Mouse (Mus musculus) stomach, embryonic 15.5 days (tissue): ENCODE results near the gene 4931406P16Rik. TPM values are rescaled to one million over a fixed set of nuclear protein-coding genes. Genes with fewer than 3 reads are reported as not detected.

Experiments
- ATAC-seq: fragments of 200-750 bp; cut with Nextera tagmentation; 2 replicates; pipeline ENCODE4 v1.8.0; 2017; ENCODE audit warnings: low read depth, moderate number of reproducible peaks, moderate TSS enrichment; ENCODE audit not compliant: insufficient read depth, low FRiP score
- H3K27ac ChIP-seq: fragments of 300-500 bp; sonication (generic); 2 replicates; pipeline ENCODE4 v1.5.1; 2015; ENCODE audit warnings: mild to moderate bottlenecking, inconsistent platforms
- H3K27me3 ChIP-seq: fragments of 300-500 bp; sonication (generic); replicated peaks from 2 replicates; pipeline ENCODE4 v1.6.1; 2015; ENCODE audit warnings: inconsistent platforms
- H3K36me3 ChIP-seq: fragments of 300-500 bp; sonication (generic); 2 replicates; pipeline ENCODE4 v1.6.1; 2015; ENCODE audit warnings: inconsistent platforms
- H3K4me1 ChIP-seq: fragments of 300-500 bp; sonication (generic); 2 replicates; pipeline ENCODE4 v1.6.1; 2015; ENCODE audit warnings: inconsistent platforms
- H3K4me2 ChIP-seq: fragments of 300-500 bp; sonication (generic); 2 replicates; pipeline ENCODE4 v1.6.1; 2015; ENCODE audit warnings: mild to moderate bottlenecking, inconsistent platforms
- H3K4me3 ChIP-seq: fragments of 300-500 bp; sonication (generic); replicated peaks from 2 replicates; pipeline ENCODE4 v1.5.1; 2015; ENCODE audit warnings: inconsistent platforms
- H3K9ac ChIP-seq: fragments of 300-500 bp; sonication (generic); 2 replicates; pipeline ENCODE4 v1.6.1; 2015; ENCODE audit warnings: inconsistent platforms
- H3K9me3 ChIP-seq: fragments of 300-500 bp; sonication (generic); 2 replicates; pipeline ENCODE4 v1.6.1; 2016; ENCODE audit warnings: inconsistent platforms
- WGBS: fragments of 180-500 bp; shearing (Covaris S2); methylation state at CpG from one replicate; pipeline ENCODE4 v1.1.7; 2015; 5-methylcytosine and 5-hydroxymethylcytosine counted together
- polyA plus RNA-seq: library from polyadenylated mRNA; unstranded; fragments of >200 nt; fragmentation: Nextera tagmentation; extraction: Ambion mirVana; gene quantifications from 2 replicates; pipeline ENCODE4 v1.2.1, GENCODE M21; 2015

Gene 4931406P16Rik
- polyA plus RNA-seq, 1 experiment from 2014 or later, result 28.2 TPM

DNA sequence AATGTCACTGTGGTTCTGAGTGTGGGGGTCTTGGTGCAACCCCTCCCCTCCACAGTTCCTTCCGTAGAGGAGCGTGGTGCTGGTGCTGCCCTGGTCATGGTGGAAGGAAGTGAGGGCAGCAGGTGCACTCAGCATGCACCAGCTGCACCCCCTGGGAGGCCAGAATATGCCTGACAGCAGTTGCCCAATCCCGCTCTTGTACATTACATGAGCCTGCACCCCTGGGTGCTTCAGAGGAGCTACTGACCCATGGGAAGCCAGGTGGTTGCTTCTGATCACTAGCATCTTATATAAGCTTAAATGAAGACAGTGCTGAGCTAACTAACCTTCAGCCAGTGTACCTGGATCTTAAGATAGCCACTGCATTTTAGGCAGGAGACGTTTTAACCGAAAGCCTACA, 75.3 kb downstream of the 4931406P16Rik start:
- Histone ChIP-seq H3K9me3 (no peaks in the 10 kb centered on the region), H3K9ac (no peak overlapping the region), H3K4me2 (no peak overlapping the region), H3K36me3 (peaks cover 36% of the 10 kb centered on the region), H3K4me3 (no peak overlapping the region), H3K4me1 (peaks cover 10% of the 10 kb centered on the region; the same call in 1 of the 2 replicates), H3K27ac (no peak overlapping the region), H3K27me3 (no peaks in the 10 kb centered on the region)
- WGBS, result 91% methylated on average over 5 of the region's 5 CpGs
- ATAC-seq, result no peak

DNA sequence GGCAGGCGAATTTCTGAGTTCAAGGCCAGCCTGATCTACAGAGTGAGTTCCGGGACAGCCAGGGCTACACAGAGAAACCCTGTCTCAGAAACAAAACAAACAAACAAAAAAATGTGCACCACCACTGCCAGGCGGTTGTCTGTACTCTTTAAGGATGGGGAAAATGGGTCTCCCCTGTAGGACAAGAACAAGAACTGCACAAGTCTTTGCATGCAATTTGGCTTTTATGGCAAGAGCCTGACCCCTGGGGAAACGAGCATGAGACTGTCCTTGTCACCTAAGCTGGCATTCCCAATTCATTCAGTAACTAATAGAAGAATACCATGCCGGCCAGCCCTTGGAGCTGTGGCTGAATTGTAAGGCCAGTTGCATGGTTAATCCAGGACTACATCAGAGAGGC, 77.7 kb downstream of the 4931406P16Rik start:
- no peak for ATAC-seq
- WGBS, result 85% methylated on average over 5 of the region's 5 CpGs
- no peaks in the 10 kb centered on the region for H3K27me3 ChIP-seq
- H3K9ac ChIP-seq, result no peak overlapping the region
- H3K9me3 ChIP-seq, result no peaks in the 10 kb centered on the region
- peaks cover 23% of the 10 kb centered on the region for H3K36me3 ChIP-seq
- no peak overlapping the region for H3K27ac ChIP-seq
- H3K4me2 ChIP-seq, result no peak overlapping the region
- no peak overlapping the region for H3K4me3 ChIP-seq
- H3K4me1 ChIP-seq, result peaks cover 15% of the 10 kb centered on the region; the same call in 1 of the 2 replicates

DNA sequence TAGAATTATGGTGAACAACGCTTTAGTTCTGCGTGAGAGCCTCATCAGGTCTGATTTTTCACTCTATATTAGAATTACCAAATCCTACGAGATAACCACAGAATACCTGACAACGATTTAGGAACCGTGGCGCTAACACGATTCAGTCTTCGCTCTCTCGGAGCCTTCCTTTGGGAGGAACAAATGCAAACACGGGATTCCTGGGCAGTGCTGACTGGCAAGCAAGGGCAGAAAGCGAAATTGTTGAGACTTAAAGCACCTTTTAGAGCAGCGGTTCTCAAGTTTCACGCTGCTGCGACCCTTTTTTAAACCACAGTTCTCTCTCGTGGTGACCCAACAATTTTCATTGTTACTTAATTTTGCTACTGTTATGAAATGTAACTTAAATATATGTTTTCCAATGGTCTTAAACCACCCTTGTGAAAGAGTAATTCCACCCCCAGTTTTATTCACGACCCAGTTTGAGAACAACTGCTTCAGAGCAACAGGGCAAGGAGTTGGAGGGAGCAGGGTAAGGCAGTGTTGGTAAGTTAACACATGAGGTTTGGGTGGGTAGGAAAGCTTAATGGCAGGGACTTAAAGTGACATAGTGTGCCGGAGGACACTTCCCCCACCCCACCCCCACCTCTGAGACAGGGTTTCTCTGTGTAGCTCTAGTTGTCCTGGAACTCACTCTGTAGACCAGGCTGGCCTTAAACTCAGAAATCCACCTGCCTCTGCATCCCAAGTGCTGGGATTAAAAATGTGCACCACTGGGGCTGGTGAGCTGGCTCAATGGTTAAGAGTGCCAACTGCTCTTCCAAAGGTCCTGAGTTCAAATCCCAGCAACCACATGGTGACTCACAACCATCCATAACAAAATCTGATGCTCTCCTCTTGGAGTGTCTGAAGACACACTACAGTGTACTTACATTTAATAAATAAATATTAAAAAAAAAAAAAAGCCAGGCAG, 78.5 kb downstream of the 4931406P16Rik start:
- no peaks in the 10 kb centered on the region for H3K27me3 ChIP-seq
- H3K4me3 ChIP-seq, result peak overlapping the region; percentile 50
- WGBS, result 2% methylated on average over 17 of the region's 17 CpGs
- H3K4me2 ChIP-seq, result peak overlapping the region; percentile 75
- peak overlapping the region; percentile 34 for H3K9ac ChIP-seq
- no peaks in the 10 kb centered on the region for H3K9me3 ChIP-seq
- peaks cover 15% of the 10 kb centered on the region; the same call in 1 of the 2 replicates for H3K4me1 ChIP-seq
- peaks cover 19% of the 10 kb centered on the region for H3K36me3 ChIP-seq
- peak overlapping the region; percentile 94 for H3K27ac ChIP-seq
- no peak for ATAC-seq

DNA sequence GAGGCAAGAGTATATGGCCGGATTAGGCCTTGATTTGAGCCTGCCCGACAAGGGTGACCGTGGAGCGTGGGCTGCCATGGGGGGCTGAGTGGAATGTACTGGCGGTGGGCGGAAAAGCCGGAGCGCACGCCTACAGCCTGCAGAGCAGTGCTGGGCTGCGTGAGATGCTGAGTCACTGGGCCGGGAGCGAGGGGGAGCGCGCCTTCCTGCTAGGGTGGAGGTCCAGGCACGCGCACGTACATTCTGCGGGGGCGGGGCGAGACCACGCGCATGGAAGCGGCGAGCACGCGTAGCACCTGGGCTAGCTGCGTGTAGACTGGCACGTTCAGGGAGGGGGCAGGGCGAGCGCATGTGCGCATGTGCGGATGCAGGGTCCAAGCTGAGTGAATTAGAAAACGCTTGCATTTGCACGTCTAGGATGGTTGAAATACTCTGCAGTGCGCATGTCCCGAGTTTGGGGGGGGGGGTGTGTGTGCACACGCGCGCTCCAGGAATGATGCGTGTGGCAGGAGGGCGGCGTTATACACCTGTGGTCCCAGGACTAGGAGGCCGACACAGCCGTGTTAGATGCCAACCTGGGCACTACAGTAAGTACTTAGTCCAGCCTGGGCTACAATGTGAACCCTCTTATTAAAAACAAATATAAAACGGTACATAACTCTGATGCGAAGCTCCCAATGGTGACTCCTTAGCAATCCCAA, 79.3 kb downstream of the 4931406P16Rik start:
- Histone ChIP-seq H3K9me3 (no peaks in the 10 kb centered on the region), H3K4me1 (peaks cover 15% of the 10 kb centered on the region; the same call in 1 of the 2 replicates)
- WGBS, result under 1% methylated on average over 45 of the region's 46 CpGs

DNA sequence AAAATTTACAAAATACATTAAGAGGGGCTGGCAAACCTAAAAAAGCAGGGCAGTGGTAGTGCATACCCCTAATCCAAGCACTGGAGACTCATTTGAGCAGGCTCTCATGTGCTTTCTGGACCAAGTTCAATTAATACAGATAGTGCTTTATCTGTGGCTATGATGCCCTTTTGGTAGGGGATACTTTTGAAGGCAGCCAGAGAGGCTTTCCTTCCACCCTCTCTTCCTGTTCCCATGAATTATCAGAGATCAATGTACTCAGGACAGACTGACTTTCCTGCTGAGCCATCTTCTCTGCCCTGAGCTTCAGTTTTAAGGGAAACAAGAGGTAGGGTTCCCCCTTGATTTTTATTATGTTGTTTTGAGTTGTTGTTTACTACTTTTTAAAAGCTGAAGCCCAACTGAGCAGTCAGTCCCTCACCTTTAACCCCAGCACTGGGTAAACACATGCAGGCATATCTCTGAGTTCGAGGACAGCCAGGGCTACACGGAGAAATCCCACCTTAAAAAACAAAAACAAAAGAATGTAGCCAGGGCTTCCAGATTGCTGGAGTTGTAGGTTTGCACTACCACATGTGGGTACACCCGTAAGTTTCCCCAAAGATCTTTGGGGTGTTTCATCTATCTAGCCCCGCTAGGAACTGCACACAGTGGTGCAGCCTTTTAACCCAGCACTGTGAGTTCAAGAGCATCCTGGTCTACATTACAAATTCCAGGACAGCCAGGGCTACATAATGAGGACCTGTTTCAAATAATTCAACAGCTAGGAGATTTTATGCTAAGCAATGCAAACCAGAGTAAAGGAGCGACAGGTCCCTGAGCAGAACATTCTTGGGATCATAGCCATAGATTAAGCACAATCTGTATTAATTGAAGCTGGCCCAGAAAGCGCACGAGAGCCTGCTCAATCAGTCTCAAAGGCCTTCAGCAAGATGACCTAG, 80.3 kb downstream of the 4931406P16Rik start:
- H3K9me3 ChIP-seq, result no peaks in the 10 kb centered on the region
- WGBS, result 34% methylated on average over 7 of the region's 7 CpGs
- peak overlapping the region; percentile 50 for H3K4me3 ChIP-seq
- H3K9ac ChIP-seq, result peak overlapping the region; percentile 0; the same call in 1 of the 2 replicates
- no peaks in the 10 kb centered on the region for H3K27me3 ChIP-seq
- peaks cover 9% of the 10 kb centered on the region for H3K36me3 ChIP-seq
- peak overlapping the region; percentile 75 for H3K4me2 ChIP-seq
- H3K27ac ChIP-seq, result peak overlapping the region; percentile 94
- H3K4me1 ChIP-seq, result peaks cover 24% of the 10 kb centered on the region
- no peak for ATAC-seq

More for the DNA sequence above, 79.3 kb downstream of the 4931406P16Rik start:
- peak overlapping the region; percentile 50 for H3K4me3 ChIP-seq
- no peaks in the 10 kb centered on the region for H3K27me3 ChIP-seq
- H3K4me2 ChIP-seq, result peak overlapping the region; percentile 75
- peak; percentile 90 for ATAC-seq
- peaks cover 16% of the 10 kb centered on the region for H3K36me3 ChIP-seq
- H3K27ac ChIP-seq, result peak overlapping the region; percentile 94
- peak overlapping the region; percentile 34 for H3K9ac ChIP-seq

DNA sequence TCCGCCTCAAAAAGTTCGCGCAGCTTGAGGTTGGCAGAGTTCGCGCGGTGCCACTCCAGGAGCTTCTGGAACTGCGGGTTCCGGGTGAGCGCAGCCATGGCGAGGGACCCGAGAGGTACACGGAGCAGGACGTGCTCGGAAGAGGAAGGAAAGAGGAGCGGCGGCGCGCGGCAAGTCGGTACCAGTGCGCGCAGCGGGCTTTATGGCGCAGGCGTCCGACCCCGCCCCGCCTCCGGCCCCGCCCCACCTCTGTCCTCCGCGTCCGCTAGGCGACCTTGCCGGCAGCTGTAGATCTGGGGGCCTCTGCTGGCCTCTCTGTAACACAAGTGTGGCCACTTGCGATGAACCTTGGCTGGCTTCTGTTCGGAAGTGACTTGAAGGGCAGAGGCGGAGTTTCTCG, 83.2 kb downstream of the 4931406P16Rik start, which contains the start of gene Gpi1:
Gpi1 (minus strand) TSS at position 221 of the 400 bp plus-strand sequence.
- ATAC-seq, result peak; percentile 67
- H3K27ac ChIP-seq, result peak within 1 kb of the TSS; percentile 91
- under 1% methylated on average over 39 of the region's 39 CpGs for WGBS
- H3K4me1 ChIP-seq, result peaks cover 37% of the 10 kb centered on the region
- H3K4me2 ChIP-seq, result peak within 1 kb of the TSS; percentile 80
- H3K36me3 ChIP-seq, result peaks cover 26% of the 10 kb centered on the region; the same call in 1 of the 2 replicates
- H3K9ac ChIP-seq, result peak within 1 kb of the TSS; percentile 74
- no peaks in the 10 kb centered on the region for H3K9me3 ChIP-seq
- H3K4me3 ChIP-seq, result peak within 1 kb of the TSS; percentile 81
- no peaks in the 10 kb centered on the region for H3K27me3 ChIP-seq

DNA sequence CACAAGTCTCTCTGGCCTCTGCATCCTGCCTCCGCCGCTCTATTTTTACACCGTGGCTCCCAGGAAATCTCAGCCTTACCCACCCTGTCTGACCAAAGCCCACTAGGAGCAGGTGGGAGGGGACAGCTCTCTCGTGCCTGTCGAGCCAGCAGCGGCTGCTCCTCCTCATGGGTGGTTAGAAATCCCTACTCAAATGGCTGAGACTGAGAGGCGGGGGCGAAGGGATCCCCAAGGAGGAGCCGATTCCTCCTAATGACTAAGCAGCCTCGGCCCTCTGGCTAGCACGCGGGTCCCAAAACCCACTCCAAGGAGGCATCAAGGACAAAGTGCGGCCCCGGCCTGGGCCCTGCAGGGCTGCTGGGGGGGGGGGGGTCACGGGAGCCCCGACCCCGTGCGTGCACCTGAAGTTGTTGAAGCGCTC, 83.7 kb downstream of the 4931406P16Rik start:
- peaks cover 30% of the 10 kb centered on the region; the same call in 1 of the 2 replicates for H3K36me3 ChIP-seq
- WGBS, result 0% methylated on average over 19 of the region's 19 CpGs
- peaks cover 33% of the 10 kb centered on the region for H3K4me1 ChIP-seq
- H3K4me3 ChIP-seq, result peak overlapping the region; percentile 81
- ATAC-seq, result peak; percentile 3; the same call in 1 of the 2 replicates
- no peaks in the 10 kb centered on the region for H3K9me3 ChIP-seq
- peak overlapping the region; percentile 91 for H3K27ac ChIP-seq
- H3K27me3 ChIP-seq, result no peaks in the 10 kb centered on the region
- peak overlapping the region; percentile 80 for H3K4me2 ChIP-seq
- peak overlapping the region; percentile 74 for H3K9ac ChIP-seq

DNA sequence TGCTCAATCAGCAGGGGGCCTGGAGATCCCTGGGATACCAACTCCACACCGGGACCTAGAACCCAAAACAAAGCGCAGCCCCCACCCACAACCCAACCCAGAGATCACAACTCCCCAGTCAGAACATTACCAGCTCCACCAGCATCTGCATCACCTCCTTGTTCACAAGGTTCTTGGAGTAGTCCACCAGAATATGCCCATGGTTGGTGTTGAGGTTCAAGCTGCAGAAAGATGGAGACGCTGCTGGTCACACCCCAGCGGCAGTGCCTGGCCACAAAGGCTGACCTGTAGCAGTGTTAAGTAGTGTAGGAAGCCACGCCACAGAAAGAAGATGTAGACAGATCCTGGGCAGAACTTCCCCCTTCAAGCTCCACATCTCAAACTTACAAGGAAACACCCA, 84.2 kb downstream of the 4931406P16Rik start:
- peak overlapping the region; percentile 74 for H3K9ac ChIP-seq
- no peaks in the 10 kb centered on the region for H3K9me3 ChIP-seq
- WGBS, result 19% methylated on average over 5 of the region's 5 CpGs
- peak overlapping the region; percentile 81 for H3K4me3 ChIP-seq
- peak overlapping the region; percentile 80 for H3K4me2 ChIP-seq
- H3K27me3 ChIP-seq, result no peaks in the 10 kb centered on the region
- peaks cover 31% of the 10 kb centered on the region for H3K4me1 ChIP-seq
- H3K27ac ChIP-seq, result peak overlapping the region; percentile 91
- no peak for ATAC-seq
- H3K36me3 ChIP-seq, result peaks cover 33% of the 10 kb centered on the region; the same call in 1 of the 2 replicates

DNA sequence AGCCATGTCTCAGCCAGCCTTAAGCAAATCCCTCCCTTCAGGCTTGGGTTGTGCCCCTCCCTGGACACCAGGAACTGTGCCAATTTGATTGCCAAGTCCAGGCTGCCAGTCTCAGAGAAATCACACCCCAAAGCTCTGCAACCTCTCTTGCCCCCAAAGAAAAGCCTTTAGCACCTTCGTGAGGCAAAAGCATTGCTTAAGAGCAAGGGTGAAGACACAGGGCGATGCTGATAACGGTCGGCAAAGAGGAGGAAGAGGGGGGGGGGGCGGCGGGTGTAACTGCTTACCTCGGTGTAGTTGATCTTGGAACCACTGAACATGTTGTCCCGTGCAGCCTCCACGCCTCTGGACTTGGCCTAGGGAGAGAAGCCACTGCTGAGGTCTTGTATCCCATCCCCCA, 84.7 kb downstream of the 4931406P16Rik start:
- 35% methylated on average over 6 of the region's 9 CpGs for WGBS
- H3K9ac ChIP-seq, result no peak overlapping the region
- peaks cover 33% of the 10 kb centered on the region; the same call in 1 of the 2 replicates for H3K36me3 ChIP-seq
- H3K9me3 ChIP-seq, result no peaks in the 10 kb centered on the region
- H3K4me3 ChIP-seq, result peak overlapping the region; percentile 81
- H3K4me2 ChIP-seq, result peak overlapping the region; percentile 80
- H3K27me3 ChIP-seq, result no peaks in the 10 kb centered on the region
- H3K27ac ChIP-seq, result no peak overlapping the region
- peaks cover 31% of the 10 kb centered on the region for H3K4me1 ChIP-seq
- no peak for ATAC-seq

DNA sequence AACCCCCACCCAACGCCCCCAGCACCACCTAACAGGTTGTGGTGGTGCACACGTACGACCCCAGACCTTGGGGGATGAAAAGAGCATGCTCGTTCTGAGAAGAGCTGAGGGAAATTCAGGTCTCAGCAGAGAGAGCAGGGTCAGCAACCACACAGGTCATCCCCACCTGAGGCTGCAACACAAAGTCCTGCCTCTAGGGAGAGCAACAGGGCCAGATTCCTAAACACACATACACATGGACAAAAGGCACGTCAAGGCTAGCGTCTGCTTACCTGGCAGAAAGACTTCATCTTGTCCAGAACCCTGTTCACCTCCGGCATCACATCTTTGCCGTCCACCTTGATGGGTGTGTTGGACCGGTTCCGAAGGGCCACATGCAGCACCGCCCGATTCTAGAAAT, 86.5 kb downstream of the 4931406P16Rik start:
- Histone ChIP-seq H3K9ac (no peak overlapping the region), H3K4me1 (peaks cover 23% of the 10 kb centered on the region), H3K27me3 (no peaks in the 10 kb centered on the region), H3K9me3 (no peaks in the 10 kb centered on the region), H3K4me2 (0 out of 2 replicates have a peak overlapping the region, but pooled peaks have one; percentile 80), H3K27ac (no peak overlapping the region), H3K36me3 (peaks cover 51% of the 10 kb centered on the region), H3K4me3 (no peak overlapping the region)
- no peak for ATAC-seq
- WGBS, result 87% methylated on average over 12 of the region's 12 CpGs

DNA sequence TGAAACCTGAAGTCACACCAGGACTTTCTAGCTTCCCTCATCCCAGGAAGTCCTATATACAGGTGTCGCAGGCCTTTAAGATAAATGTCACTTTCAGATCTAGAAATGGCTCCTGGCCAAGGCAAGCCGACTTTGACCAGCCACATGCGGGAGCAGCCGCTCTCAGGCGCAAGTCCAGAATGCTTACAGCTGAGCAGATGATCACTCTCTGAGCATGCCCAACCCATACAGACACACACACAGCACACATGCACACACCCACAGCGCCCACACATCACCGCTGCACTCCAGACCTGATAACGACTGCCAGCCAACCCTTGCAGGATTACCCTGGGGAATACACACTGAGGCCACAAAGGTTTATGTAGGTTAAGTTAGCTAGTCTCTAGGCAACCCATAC, 87.3 kb downstream of the 4931406P16Rik start:
- peaks cover 58% of the 10 kb centered on the region for H3K36me3 ChIP-seq

More for the DNA sequence above, 87.3 kb downstream of the 4931406P16Rik start:
- Histone ChIP-seq H3K9ac (no peak overlapping the region), H3K4me2 (0 out of 2 replicates have a peak overlapping the region, but pooled peaks have one; percentile 13), H3K4me3 (no peak overlapping the region), H3K27me3 (no peaks in the 10 kb centered on the region), H3K4me1 (peaks cover 23% of the 10 kb centered on the region), H3K27ac (no peak overlapping the region), H3K9me3 (no peaks in the 10 kb centered on the region)
- ATAC-seq, result no peak
- WGBS, result 64% methylated on average over 8 of the region's 8 CpGs
